Mouse (Mus musculus): ENCODE measurements around the gene Gm26661. TPM values are rescaled to one million over a fixed set of nuclear protein-coding genes. Genes with fewer than 3 reads are reported as not detected.

The Gm26661 gene
- not detected in 2 replicates for polyA plus RNA-seq (2015; fragmentation: Nextera tagmentation; extraction: Ambion mirVana)

DNA sequence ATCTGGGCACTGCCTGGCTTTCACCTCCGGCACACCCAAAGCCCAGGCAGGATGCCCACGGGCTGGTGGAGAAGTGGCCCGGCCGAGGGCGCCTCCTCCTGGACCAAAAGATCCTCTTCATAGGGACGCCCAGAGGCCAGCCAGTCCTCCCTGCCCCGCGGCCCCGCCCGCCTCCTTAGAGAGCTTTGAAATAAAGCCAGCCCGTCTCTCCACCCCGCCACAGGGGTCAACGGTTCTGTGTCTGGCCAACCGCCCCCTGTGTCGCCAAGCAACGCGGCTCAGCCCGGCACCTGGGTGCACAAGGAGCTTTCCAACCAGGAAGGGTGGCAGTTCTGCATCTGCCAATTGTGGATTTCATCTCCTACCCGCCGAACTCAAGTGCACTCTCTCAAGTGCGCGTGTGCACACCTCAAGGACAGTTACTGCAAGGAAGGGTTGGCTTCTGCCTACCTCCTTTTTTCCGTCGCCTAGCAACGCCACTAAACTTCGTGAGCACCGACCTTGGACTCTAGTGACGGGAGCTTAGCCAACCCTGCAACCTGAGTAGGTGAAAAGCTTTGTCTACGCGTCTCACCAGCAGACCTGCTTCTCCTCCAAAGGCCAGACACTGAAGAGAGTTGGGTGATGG lies at the start of gene Gm26661:
Gm26661 (plus strand) TSS at position 56 of the 628 bp plus-strand sequence.
- no peaks in the 10 kb centered on the region for H3K36me3 ChIP-seq (ENCODE audit: control insufficient read depth, insufficient read depth)
- ATAC-seq, result peak; percentile 80
- no peaks in the 10 kb centered on the region for H3K9me3 ChIP-seq (ENCODE audit: control insufficient read depth, low read length)
- H3K27ac ChIP-seq (ENCODE audit: low read length), result no peak within 1 kb of the TSS
- H3K4me3 ChIP-seq (replicated peaks; ENCODE audit: low read length), result peak within 1 kb of the TSS; percentile 46
- H3K9ac ChIP-seq (replicated peaks; ENCODE audit: low read depth, low read length), result peak within 1 kb of the TSS; percentile 46
- WGBS, result 2% methylated on average over 30 of the region's 30 CpGs
- no peaks in the 10 kb centered on the region for H3K27me3 ChIP-seq (replicated peaks; ENCODE audit: control insufficient read depth, insufficient read depth, low read length)
- peaks cover 11% of the 10 kb centered on the region for H3K4me1 ChIP-seq (replicated peaks; ENCODE audit: control insufficient read depth, insufficient read depth, low read length)
- peak within 1 kb of the TSS; percentile 55 for H3K4me2 ChIP-seq (ENCODE audit: low read length)

DNA sequence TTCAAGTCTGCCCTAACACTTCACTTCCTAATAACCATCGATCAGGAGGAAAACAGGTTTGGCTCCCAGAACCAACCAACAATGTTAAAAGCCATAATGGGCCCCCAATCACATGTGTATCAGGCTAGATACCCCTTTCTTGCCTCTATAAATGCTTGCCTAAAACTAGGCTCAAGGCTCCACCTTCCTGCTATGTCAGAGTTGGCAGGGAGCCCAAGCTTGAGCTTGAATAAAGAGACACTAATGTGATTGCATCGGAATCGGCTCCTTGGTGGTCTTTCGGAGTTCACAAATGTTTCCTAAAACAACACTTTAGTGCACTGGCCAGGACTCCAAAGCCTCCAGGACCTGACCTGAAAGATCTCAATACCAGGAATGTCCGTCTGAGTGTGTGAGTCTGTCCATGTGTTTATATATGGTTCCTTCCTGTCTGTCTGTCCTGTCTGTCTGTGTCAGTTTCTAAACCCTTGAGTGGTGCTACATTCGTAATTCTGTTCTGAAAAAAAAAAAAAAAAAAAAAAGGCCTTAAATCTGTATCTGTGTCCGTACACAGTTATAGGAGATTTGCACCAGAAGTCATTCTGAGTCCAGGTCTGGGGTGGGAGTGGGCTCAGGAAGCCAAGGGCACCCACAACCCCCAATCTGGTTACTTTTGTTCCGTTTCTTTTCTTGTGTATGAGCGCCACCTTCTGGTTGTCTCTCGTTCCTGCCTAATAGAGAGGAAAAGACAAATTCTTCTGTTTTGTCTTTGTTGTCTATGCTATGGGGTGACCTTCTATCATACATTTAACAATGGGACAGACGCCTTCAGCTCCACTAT lies 42.2 kb upstream of the Gm26661 start:
- 15% methylated on average over 11 of the region's 11 CpGs for WGBS
- ATAC-seq, result peak; percentile 95
- Histone ChIP-seq H3K36me3 (ENCODE audit: control insufficient read depth, insufficient read depth) (no peaks in the 10 kb centered on the region), H3K4me2 (ENCODE audit: low read length) (peak overlapping the region; percentile 44), H3K27ac (ENCODE audit: low read length) (peak overlapping the region; percentile 25), H3K4me3 (replicated peaks; ENCODE audit: low read length) (peak overlapping the region; percentile 30), H3K4me1 (replicated peaks; ENCODE audit: control insufficient read depth, insufficient read depth, low read length) (no peaks in the 10 kb centered on the region), H3K9ac (replicated peaks; ENCODE audit: low read depth, low read length) (peak overlapping the region; percentile 39), H3K27me3 (replicated peaks; ENCODE audit: control insufficient read depth, insufficient read depth, low read length) (no peaks in the 10 kb centered on the region), H3K9me3 (ENCODE audit: control insufficient read depth, low read length) (no peaks in the 10 kb centered on the region)

DNA sequence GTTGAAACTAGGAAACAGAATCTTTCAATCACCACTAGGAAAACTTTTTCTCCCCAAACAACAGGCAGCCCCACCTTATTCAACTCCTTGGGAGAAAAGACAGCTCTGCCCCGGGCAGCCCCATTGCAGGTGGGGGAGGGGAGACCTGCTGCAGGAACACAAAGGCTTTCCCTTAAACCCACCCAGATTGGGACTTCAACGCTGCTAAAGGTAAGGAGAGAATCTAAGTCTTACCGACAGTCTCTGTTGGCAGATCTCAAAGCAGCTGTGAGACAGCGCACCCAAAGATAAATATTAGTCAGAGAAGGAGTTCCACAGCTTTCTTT lies 41.7 kb upstream of the Gm26661 start:
- H3K9ac ChIP-seq (replicated peaks; ENCODE audit: low read depth, low read length), result peak overlapping the region; percentile 39
- H3K36me3 ChIP-seq (ENCODE audit: control insufficient read depth, insufficient read depth), result no peaks in the 10 kb centered on the region
- H3K27ac ChIP-seq (ENCODE audit: low read length), result peak overlapping the region; percentile 25
- peak; percentile 86 for ATAC-seq
- 6% methylated on average over 4 of the region's 4 CpGs for WGBS
- H3K4me2 ChIP-seq (ENCODE audit: low read length), result peak overlapping the region; percentile 44
- H3K4me1 ChIP-seq (replicated peaks; ENCODE audit: control insufficient read depth, insufficient read depth, low read length), result no peaks in the 10 kb centered on the region
- H3K9me3 ChIP-seq (ENCODE audit: control insufficient read depth, low read length), result no peaks in the 10 kb centered on the region
- peak overlapping the region; percentile 19 for H3K4me3 ChIP-seq (replicated peaks; ENCODE audit: low read length)
- H3K27me3 ChIP-seq (replicated peaks; ENCODE audit: control insufficient read depth, insufficient read depth, low read length), result no peaks in the 10 kb centered on the region

DNA sequence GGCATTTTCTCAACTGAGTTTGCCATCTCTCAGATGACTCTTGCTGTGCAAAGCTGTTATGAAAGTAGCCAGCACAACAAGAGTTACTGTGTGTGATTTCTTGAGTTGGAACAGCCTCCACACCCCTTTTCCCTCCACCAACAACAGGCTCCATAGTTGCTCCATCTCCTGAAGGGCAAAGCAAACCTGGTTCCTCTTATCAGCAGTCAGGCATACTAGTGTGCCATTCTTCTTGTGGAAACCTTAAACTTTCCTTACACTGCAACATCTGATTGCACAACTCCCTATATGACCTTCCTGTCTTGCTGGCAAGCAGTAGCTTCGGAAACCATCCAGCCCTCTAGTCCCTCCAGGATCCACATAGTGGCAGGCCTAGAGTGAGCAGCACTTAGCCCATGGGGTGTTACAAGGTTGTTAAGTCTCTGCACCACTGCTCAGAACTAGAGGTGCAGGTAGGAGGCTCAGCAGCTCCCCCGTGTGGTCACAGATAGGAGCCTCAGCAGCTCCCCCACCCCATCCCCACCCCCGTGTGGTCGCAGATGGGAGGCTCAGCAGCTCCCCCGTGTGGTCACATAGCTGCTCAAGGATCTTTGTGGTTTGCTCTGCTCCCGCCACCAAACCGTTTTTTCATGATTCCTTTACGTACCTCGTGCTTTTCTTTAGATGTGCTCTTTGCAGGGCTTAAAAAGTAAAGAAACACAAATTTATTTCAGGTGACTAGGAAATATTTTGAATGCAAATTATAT lies 25.6 kb upstream of the Gm26661 start:
- H3K9me3 ChIP-seq (ENCODE audit: control insufficient read depth, low read length), result no peaks in the 10 kb centered on the region
- no peak overlapping the region for H3K4me2 ChIP-seq (ENCODE audit: low read length)
- H3K4me3 ChIP-seq (replicated peaks; ENCODE audit: low read length), result no peak overlapping the region
- no peak overlapping the region for H3K27ac ChIP-seq (ENCODE audit: low read length)
- peak; percentile 93 for ATAC-seq
- WGBS, result 13% methylated on average over 9 of the region's 9 CpGs
- no peaks in the 10 kb centered on the region for H3K36me3 ChIP-seq (ENCODE audit: control insufficient read depth, insufficient read depth)
- H3K27me3 ChIP-seq (replicated peaks; ENCODE audit: control insufficient read depth, insufficient read depth, low read length), result no peaks in the 10 kb centered on the region
- no peaks in the 10 kb centered on the region for H3K4me1 ChIP-seq (replicated peaks; ENCODE audit: control insufficient read depth, insufficient read depth, low read length)
- H3K9ac ChIP-seq (replicated peaks; ENCODE audit: low read depth, low read length), result no peak overlapping the region

DNA sequence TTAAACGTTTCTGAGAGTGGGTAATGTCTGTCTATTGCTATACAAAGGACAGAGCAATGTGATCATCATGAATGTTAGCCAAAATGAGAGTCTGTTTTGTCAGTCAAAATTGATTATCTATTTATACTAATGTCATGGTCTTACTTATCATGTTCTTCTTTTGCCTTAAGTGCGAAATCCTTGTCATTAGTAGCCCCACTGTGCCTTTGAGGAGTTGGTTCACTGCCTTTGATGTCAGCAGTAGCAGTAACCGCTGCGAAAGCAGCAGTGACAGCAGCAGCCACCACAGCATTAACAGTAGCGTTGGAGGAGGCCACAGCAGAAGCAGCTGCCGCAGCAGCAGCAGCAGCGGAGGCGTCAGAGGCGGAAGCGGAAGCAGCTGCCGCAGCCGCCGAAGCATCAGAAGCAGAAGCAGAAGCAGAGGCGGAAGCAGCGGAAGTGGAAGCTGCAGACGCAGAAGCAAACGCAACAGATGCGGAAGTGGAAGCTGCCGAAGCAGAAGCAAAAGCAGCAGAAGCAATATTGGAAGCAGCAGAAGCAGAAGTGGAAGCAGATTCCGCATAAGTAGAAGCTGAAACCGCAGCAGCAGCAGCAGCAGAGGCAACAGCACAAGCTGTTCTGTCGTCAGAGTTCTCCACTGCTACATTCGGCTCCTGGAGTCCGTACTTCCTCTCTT lies 17.5 kb upstream of the Gm26661 start:
- Histone ChIP-seq H3K9me3 (ENCODE audit: control insufficient read depth, low read length) (no peaks in the 10 kb centered on the region), H3K27ac (ENCODE audit: low read length) (peak overlapping the region; percentile 60; the same call in 1 of the 2 replicates), H3K4me1 (replicated peaks; ENCODE audit: control insufficient read depth, insufficient read depth, low read length) (no peaks in the 10 kb centered on the region), H3K27me3 (replicated peaks; ENCODE audit: control insufficient read depth, insufficient read depth, low read length) (no peaks in the 10 kb centered on the region), H3K4me2 (ENCODE audit: low read length) (peak overlapping the region; percentile 50), H3K36me3 (ENCODE audit: control insufficient read depth, insufficient read depth) (no peaks in the 10 kb centered on the region), H3K4me3 (replicated peaks; ENCODE audit: low read length) (peak overlapping the region; percentile 46), H3K9ac (replicated peaks; ENCODE audit: low read depth, low read length) (peak overlapping the region; percentile 56)
- WGBS, result 48% methylated on average over 24 of the region's 24 CpGs
- ATAC-seq, result peak; percentile 93

DNA sequence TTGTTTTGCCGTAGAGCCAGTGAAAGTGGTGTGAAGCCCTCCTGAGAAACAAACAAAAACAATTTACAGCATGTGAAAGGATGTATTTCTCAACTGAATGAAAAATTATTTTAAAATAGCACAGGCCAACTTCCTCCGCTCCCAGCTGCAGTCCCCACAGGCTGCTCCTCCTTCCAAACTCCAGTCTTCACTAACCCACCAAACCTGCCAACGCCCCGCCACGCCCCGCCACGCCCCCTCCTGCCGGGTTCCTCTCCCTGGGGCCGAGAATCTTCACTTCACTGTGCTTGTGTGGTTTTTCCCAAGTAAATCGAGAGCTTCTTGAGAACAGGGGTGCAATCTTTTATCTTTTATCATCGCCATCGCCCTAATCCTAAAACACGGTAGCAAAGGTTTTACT lies 5.3 kb upstream of the Gm26661 start:
- no peak for ATAC-seq
- H3K9ac ChIP-seq (replicated peaks; ENCODE audit: low read depth, low read length), result no peak overlapping the region
- WGBS, result 61% methylated on average over 13 of the region's 13 CpGs

DNA sequence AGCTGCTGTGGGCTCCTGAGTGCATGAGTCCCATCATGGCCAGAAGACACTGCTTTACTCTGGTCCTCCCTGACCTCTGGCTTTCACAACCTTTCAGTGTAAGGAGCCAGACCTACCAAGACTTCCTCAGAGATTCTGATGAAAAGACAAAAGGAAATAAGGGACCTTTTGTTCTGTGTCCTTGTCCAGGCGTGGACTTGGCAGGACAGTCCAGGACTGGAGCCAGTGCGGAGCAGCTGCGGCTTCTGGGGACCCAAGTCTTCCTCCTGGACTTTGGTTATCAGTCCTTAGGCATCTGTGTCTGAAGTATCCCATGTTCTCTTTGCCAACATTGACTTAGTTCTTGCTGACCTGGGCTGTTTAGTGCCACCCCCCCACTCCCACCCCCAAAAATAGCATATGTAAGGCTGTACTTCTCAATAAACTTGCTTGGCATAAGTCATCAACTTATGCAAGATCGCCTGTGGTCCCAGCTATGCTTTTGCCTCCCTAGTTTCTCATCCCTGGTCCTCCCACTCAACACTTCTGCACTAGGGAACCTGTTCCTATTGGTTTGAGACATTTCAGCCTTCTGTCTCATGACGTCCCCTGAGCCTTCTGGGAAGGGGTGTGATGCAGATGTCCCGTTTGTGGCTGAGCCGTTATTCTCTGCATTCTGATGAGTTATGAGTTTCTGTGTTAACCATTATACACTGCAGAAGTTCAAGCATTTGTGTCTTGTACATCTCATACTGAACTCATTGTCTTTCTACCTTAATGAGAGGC lies 1.9 kb upstream of the Gm26661 start:
- 84% methylated on average over 7 of the region's 7 CpGs for WGBS
- ATAC-seq, result no peak

More for the DNA sequence above, 5.3 kb upstream of the Gm26661 start:
- no peaks in the 10 kb centered on the region for H3K9me3 ChIP-seq (ENCODE audit: control insufficient read depth, low read length)
- H3K27ac ChIP-seq (ENCODE audit: low read length), result no peak overlapping the region
- no peaks in the 10 kb centered on the region for H3K36me3 ChIP-seq (ENCODE audit: control insufficient read depth, insufficient read depth)
- no peak overlapping the region for H3K4me2 ChIP-seq (ENCODE audit: low read length)
- H3K27me3 ChIP-seq (replicated peaks; ENCODE audit: control insufficient read depth, insufficient read depth, low read length), result no peaks in the 10 kb centered on the region
- no peak overlapping the region for H3K4me3 ChIP-seq (replicated peaks; ENCODE audit: low read length)
- peaks cover 1% of the 10 kb centered on the region; the same call in 1 of the 2 replicates for H3K4me1 ChIP-seq (replicated peaks; ENCODE audit: control insufficient read depth, insufficient read depth, low read length)

DNA sequence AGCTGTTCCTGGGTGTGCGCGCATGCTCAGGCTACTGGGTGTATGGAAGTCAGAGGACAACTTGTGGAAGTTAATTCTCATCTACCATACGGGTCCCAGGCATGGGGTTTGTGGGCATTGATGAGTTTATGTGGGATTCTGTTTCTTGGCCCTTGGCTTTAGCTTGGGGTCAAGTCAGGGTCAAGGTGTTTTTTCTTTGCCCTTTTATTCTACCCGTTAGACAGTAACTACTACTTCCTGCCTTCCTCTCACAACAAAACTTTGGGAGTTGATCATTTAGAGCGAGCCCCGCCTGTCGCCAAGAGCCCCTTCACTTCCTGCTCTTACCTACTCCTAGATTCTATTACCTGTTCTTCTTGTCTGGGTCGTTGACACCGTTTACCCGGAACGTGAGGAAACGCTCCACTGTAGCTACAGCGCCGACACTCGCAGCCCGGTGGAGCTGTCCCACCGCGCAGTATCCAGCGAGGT lies 291 bp upstream of the Gm26661 start:
- Histone ChIP-seq H3K4me3 (replicated peaks; ENCODE audit: low read length) (peak overlapping the region; percentile 46), H3K9me3 (ENCODE audit: control insufficient read depth, low read length) (no peaks in the 10 kb centered on the region), H3K9ac (replicated peaks; ENCODE audit: low read depth, low read length) (peak overlapping the region; percentile 46), H3K4me2 (ENCODE audit: low read length) (peak overlapping the region; percentile 55), H3K27me3 (replicated peaks; ENCODE audit: control insufficient read depth, insufficient read depth, low read length) (no peaks in the 10 kb centered on the region), H3K27ac (ENCODE audit: low read length) (no peak overlapping the region), H3K36me3 (ENCODE audit: control insufficient read depth, insufficient read depth) (no peaks in the 10 kb centered on the region), H3K4me1 (replicated peaks; ENCODE audit: control insufficient read depth, insufficient read depth, low read length) (peaks cover 11% of the 10 kb centered on the region)
- no peak; the same call in 1 of the 2 replicates for ATAC-seq
- WGBS, result 17% methylated on average over 19 of the region's 19 CpGs

More for the DNA sequence above, 1.9 kb upstream of the Gm26661 start:
- no peak overlapping the region for H3K27ac ChIP-seq (ENCODE audit: low read length)
- no peaks in the 10 kb centered on the region for H3K9me3 ChIP-seq (ENCODE audit: control insufficient read depth, low read length)
- no peak overlapping the region for H3K4me2 ChIP-seq (ENCODE audit: low read length)
- H3K4me1 ChIP-seq (replicated peaks; ENCODE audit: control insufficient read depth, insufficient read depth, low read length), result peaks cover 11% of the 10 kb centered on the region
- no peaks in the 10 kb centered on the region for H3K27me3 ChIP-seq (replicated peaks; ENCODE audit: control insufficient read depth, insufficient read depth, low read length)
- no peak overlapping the region for H3K9ac ChIP-seq (replicated peaks; ENCODE audit: low read depth, low read length)
- H3K4me3 ChIP-seq (replicated peaks; ENCODE audit: low read length), result no peak overlapping the region
- no peaks in the 10 kb centered on the region for H3K36me3 ChIP-seq (ENCODE audit: control insufficient read depth, insufficient read depth)

All from forebrain, embryonic 16.5 days (tissue).